Mouse (Mus musculus) embryonic facial prominence, embryonic 14.5 days (tissue): ENCODE measurements around the gene Eefsec. TPM values are rescaled to one million over a fixed set of nuclear protein-coding genes. Genes with fewer than 3 reads are reported as not detected.

Experiments used
- ATAC-seq: fragments of 200-750 bp; cut with Nextera tagmentation; 2 replicates; pipeline ENCODE4 v1.8.0; 2017; ENCODE audit warnings: low read depth, moderate number of reproducible peaks, moderate TSS enrichment
- DNase-seq: peaks from one replicate; pipeline ENCODE4 v3.0.0-alpha.2; 2015; ENCODE audit warnings: low spot score
- H3K27ac ChIP-seq: fragments of 300-500 bp; sonication (generic); replicated peaks from 2 replicates; pipeline ENCODE4 v1.5.1; 2014; ENCODE audit warnings: low read depth, mild to moderate bottlenecking, low read length, moderate library complexity
- H3K27me3 ChIP-seq: fragments of 300-500 bp; sonication (generic); replicated peaks from 2 replicates; pipeline ENCODE4 v1.6.1; 2014; ENCODE audit warnings: low read length; ENCODE audit not compliant: control insufficient read depth, insufficient read depth
- H3K36me3 ChIP-seq: fragments of 300-500 bp; sonication (generic); 2 replicates; pipeline ENCODE4 v1.6.1; 2014; ENCODE audit warnings: low read length, mixed read lengths; ENCODE audit not compliant: control insufficient read depth, insufficient read depth
- H3K4me1 ChIP-seq: fragments of 300-500 bp; sonication (generic); 2 replicates; pipeline ENCODE4 v1.6.1; 2014; ENCODE audit warnings: antibody characterized with exemption, low read length; ENCODE audit not compliant: control insufficient read depth, insufficient read depth
- H3K4me2 ChIP-seq: fragments of 300-500 bp; sonication (generic); 2 replicates; pipeline ENCODE4 v1.6.1; 2014; ENCODE audit warnings: low read depth, mild to moderate bottlenecking, low read length, moderate library complexity, mixed read lengths
- H3K4me3 ChIP-seq: fragments of 300-500 bp; sonication (generic); 2 replicates; pipeline ENCODE4 v1.5.1; 2014; ENCODE audit warnings: low read depth, mild to moderate bottlenecking, low read length
- H3K9ac ChIP-seq: fragments of 300-500 bp; sonication (generic); 2 replicates; pipeline ENCODE4 v1.6.1; 2014; ENCODE audit warnings: low read depth, mild to moderate bottlenecking, low read length, moderate library complexity, mixed read lengths
- H3K9me3 ChIP-seq: fragments of 300-500 bp; sonication (generic); 2 replicates; pipeline ENCODE4 v1.6.1; 2016; ENCODE audit warnings: low read length; ENCODE audit not compliant: control insufficient read depth
- WGBS: fragments of 180-500 bp; shearing (Covaris S2); extraction: QIAGEN DNeasy Blood & Tissue Kit; methylation state at CpG from one replicate; pipeline ENCODE4 v1.1.7; 2014; 5-methylcytosine and 5-hydroxymethylcytosine counted together
- polyA plus RNA-seq: library from polyadenylated mRNA; unstranded; fragments of >200 nt; fragmentation: Nextera tagmentation; extraction: Ambion mirVana; gene quantifications from 2 replicates; pipeline ENCODE4 v1.2.1, GENCODE M21; 2014

Gene Eefsec
- polyA plus RNA-seq, 1 experiment from 2014 or later: 30.2 TPM

DNA sequence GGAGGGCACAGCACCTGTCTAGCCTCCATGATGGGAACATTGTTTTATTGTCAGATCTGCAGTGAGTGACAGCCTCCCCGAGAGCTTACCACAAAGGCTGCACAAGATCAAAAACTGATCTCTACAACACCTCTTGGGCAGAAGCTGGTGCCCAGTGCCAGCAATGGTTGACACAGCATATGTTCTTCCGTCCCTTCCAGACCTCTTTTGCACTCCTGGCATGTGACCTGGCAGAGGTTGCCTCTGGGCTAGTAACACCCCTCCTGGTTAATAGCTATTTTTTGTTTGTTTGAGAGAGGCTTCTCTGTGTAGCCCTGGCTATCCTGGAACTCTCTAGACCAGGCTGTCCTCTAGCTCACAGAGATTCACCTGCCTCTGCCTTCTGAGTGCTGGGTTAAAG is 168.2 kb downstream of the Eefsec start:
- no peaks in the 10 kb centered on the region for H3K4me1 ChIP-seq
- no peaks in the 10 kb centered on the region for H3K9me3 ChIP-seq
- WGBS: 82% methylated on average over 2 of the region's 2 CpGs
- ATAC-seq (no peak), DNase-seq (no peak)
- no peak overlapping the region for H3K4me3 ChIP-seq
- no peak overlapping the region for H3K9ac ChIP-seq
- H3K27me3 ChIP-seq: no peaks in the 10 kb centered on the region
- H3K36me3 ChIP-seq: no peaks in the 10 kb centered on the region
- no peak overlapping the region for H3K4me2 ChIP-seq
- H3K27ac ChIP-seq: no peak overlapping the region

DNA sequence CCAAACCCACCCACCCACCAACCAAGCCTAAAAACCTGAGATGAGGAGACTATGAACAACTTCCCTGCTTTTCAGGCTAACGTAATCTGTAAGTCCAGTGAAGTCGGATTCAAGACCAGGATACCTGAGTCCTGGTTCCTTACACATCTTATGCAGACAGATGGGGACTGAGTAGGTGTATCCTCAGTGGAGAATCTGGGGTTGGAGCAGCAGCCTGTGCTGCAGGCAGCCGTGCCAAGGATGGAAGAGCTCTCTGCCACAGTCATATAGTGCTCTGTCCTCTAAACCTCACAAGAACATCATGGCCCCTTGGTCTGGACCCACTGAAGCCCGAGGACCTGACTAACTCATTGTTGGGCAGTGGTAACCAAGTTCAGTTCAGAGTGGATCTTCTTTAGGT is 169.1 kb downstream of the Eefsec start:
- Histone ChIP-seq H3K9ac (no peak overlapping the region), H3K36me3 (no peaks in the 10 kb centered on the region), H3K9me3 (no peaks in the 10 kb centered on the region), H3K4me3 (no peak overlapping the region), H3K27me3 (no peaks in the 10 kb centered on the region), H3K27ac (no peak overlapping the region), H3K4me2 (no peak overlapping the region), H3K4me1 (no peaks in the 10 kb centered on the region)
- DNase-seq: no peak
- ATAC-seq: no peak
- 86% methylated on average over 4 of the region's 4 CpGs for WGBS

DNA sequence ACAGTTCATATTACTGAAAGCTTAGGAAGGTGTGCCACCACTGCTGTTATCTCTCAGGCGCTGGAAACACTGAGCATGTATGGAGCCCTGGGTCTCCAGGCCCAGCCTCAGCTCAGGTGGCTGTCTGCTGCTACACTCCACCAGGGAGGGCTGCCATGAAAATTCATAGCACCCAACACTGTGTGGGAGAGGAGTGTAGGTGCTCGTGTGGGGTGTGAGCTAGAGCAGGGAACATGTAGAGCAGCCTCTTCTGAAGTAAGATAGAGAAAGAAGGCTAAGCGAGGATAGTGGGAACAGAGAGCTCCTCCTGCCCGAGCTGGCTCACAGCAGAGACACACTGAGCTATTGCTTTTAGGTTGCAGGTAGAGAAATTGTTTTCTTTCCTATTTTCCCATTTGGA is 170.1 kb downstream of the Eefsec start:
- DNase-seq: no peak
- no peak for ATAC-seq
- no peak overlapping the region for H3K27ac ChIP-seq

DNA sequence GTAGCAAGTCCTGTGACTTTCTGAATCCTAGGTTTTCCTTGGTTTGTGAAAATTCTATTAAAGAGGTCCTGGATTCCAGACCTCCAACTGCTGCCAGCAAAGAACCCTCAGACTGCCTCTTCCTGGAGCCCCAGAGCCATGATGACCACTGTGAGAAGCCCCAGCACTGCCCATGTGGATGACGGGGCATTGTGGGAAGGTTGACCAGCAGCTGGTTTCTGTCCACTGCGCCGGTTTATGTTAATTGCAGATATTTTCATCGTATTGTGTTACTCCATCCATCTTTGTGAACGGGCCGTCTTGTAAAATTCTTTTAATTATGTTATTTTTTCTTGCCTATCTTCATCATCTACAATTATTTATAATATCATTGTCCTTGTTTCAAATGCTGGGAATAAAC is 171.7 kb downstream of the Eefsec start:
- Histone ChIP-seq H3K4me3 (no peak overlapping the region), H3K4me2 (no peak overlapping the region), H3K9me3 (no peaks in the 10 kb centered on the region), H3K9ac (no peak overlapping the region), H3K36me3 (no peaks in the 10 kb centered on the region), H3K4me1 (no peaks in the 10 kb centered on the region), H3K27me3 (no peaks in the 10 kb centered on the region), H3K27ac (no peak overlapping the region)
- WGBS: 80% methylated on average over 6 of the region's 6 CpGs
- DNase-seq (no peak), ATAC-seq (no peak)

More for the DNA sequence above, 170.1 kb downstream of the Eefsec start:
- no peak overlapping the region for H3K4me2 ChIP-seq
- no peaks in the 10 kb centered on the region for H3K4me1 ChIP-seq
- H3K27me3 ChIP-seq: no peaks in the 10 kb centered on the region
- no peaks in the 10 kb centered on the region for H3K36me3 ChIP-seq
- H3K4me3 ChIP-seq: no peak overlapping the region
- H3K9me3 ChIP-seq: no peaks in the 10 kb centered on the region
- H3K9ac ChIP-seq: no peak overlapping the region
- 88% methylated on average over 4 of the region's 4 CpGs for WGBS

DNA sequence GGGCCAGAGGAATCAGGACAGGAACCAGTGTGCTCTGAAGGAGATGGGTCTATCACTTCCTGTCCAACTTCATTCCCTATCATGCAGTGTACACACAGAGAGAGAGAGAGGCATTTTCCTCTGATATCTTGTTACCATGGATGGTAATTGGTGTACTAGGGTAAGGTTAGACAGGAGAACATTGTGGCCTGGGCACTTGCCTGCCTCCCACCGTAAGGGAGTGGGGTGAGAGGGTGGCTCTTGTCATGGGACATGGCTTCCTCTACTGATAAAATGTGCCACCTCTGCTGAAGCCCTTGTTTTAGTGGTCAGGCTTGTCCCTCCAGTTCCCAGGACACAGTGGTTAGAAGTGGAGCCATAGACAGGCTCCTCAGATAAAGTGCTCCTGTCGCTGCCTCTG is 178.4 kb downstream of the Eefsec start:
- no peak overlapping the region for H3K4me3 ChIP-seq
- no peak overlapping the region for H3K4me2 ChIP-seq
- H3K27ac ChIP-seq: no peak overlapping the region
- no peaks in the 10 kb centered on the region for H3K27me3 ChIP-seq
- H3K4me1 ChIP-seq: no peaks in the 10 kb centered on the region
- H3K36me3 ChIP-seq: no peaks in the 10 kb centered on the region
- no peaks in the 10 kb centered on the region for H3K9me3 ChIP-seq
- DNase-seq (no peak), ATAC-seq (no peak)
- 84% methylated on average over 2 of the region's 2 CpGs for WGBS
- H3K9ac ChIP-seq: no peak overlapping the region

DNA sequence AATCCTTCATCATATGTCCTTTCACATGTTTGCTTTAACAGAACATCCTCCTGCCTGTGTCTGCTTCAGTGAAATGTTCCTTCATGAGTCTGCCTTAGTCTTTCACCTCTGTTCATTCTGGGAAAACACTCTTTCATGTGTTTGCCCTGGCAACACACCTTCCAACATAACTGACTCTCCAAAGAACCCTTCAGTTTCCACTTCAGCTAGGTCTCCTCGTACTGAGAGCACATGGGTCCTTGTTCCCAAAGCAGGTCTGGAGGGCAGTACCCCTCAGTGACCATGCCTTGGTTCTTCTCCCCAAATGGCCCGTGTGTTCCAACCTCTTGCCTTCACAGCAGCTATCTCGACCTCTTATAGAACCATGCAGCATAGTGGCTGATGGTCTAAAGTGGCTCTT is 179.3 kb downstream of the Eefsec start:
- no peak for DNase-seq
- ATAC-seq: no peak
- WGBS: 90% methylated on average over 3 of the region's 3 CpGs
- Histone ChIP-seq H3K36me3 (no peaks in the 10 kb centered on the region), H3K27me3 (no peaks in the 10 kb centered on the region), H3K27ac (no peak overlapping the region), H3K4me3 (no peak overlapping the region), H3K4me1 (no peaks in the 10 kb centered on the region), H3K4me2 (no peak overlapping the region), H3K9ac (no peak overlapping the region), H3K9me3 (no peaks in the 10 kb centered on the region)

DNA sequence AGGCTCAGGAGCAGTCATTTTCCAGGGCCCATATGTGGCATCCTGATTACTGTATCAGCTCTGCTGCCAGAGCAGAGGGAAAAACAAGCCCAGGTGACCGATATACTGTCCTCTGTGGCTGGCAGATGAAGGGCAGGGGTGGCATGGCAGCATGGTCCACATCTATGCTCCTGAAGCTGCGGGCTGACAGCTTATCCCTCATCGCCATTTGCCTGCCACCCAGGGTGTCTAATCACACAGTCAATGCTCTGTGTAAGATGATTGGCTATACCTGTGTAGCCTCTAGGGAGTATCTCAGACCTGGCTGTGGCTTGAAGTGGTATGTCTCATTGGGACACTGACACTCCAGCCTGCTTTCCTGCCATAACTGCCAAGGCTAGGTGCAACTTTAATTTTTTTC is 180.3 kb downstream of the Eefsec start:
- no peak overlapping the region for H3K27ac ChIP-seq
- no peak for DNase-seq
- H3K36me3 ChIP-seq: no peaks in the 10 kb centered on the region
- H3K4me1 ChIP-seq: no peaks in the 10 kb centered on the region
- no peaks in the 10 kb centered on the region for H3K27me3 ChIP-seq
- no peak overlapping the region for H3K4me2 ChIP-seq
- H3K9me3 ChIP-seq: no peaks in the 10 kb centered on the region
- no peak overlapping the region for H3K9ac ChIP-seq
- H3K4me3 ChIP-seq: no peak overlapping the region
- ATAC-seq: no peak
- 88% methylated on average over 3 of the region's 3 CpGs for WGBS

DNA sequence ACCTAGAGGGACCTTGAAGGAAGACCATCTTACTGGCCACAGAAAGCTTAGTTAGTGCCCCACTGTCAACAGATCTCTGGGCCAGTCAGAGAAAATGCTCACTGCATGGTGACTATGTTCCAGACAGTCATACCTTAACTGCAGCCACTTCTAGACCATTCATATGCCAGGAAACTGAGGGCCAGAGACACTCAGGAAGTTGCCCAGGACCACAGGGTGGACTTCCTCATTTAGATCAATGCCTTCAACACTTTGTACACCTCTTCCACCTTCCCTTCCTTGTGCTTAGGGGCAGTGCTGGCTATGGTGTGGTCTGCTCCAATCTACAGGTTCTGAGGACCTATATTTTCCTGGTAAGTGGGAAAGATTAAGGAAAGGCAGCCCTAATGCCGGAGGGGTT is 181.0 kb downstream of the Eefsec start:
- no peak for DNase-seq
- H3K4me3 ChIP-seq: no peak overlapping the region
- H3K9me3 ChIP-seq: no peaks in the 10 kb centered on the region
- no peak overlapping the region for H3K4me2 ChIP-seq
- no peak overlapping the region for H3K9ac ChIP-seq
- WGBS: 83% methylated on average over 1 of the region's 1 CpGs
- no peaks in the 10 kb centered on the region for H3K27me3 ChIP-seq
- no peak for ATAC-seq
- H3K27ac ChIP-seq: no peak overlapping the region
- H3K4me1 ChIP-seq: no peaks in the 10 kb centered on the region
- no peaks in the 10 kb centered on the region for H3K36me3 ChIP-seq

DNA sequence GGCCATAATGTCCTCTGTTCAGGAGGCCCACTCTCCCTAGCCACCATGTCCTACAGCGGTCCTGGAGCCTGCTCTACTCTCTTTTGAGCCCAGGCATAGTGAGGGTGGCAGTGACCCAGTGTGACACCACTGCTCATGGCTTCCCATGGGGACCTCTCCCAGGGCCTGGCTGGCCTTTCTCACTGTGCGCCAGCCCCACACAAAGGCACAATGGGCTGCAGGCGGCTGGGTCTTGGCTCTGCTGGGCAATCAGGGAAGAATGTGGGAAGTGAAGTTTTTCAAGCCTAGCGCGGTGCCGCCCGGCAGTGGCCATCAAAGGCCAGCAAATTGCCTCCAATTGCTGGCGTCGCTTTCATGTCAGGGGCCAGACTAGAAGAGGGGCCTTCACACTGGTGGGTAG is 184.2 kb downstream of the Eefsec start:
- 43% methylated on average over 8 of the region's 9 CpGs for WGBS
- no peak for ATAC-seq

More for the DNA sequence above, 184.2 kb downstream of the Eefsec start:
- no peak overlapping the region for H3K27ac ChIP-seq
- DNase-seq: no peak
- H3K4me2 ChIP-seq: no peak overlapping the region
- H3K9me3 ChIP-seq: no peaks in the 10 kb centered on the region
- H3K9ac ChIP-seq: no peak overlapping the region
- H3K4me3 ChIP-seq: no peak overlapping the region
- no peaks in the 10 kb centered on the region for H3K4me1 ChIP-seq
- 0 out of 2 replicates have a peak, but pooled peaks cover 6% of the 10 kb centered on the region for H3K36me3 ChIP-seq
- no peaks in the 10 kb centered on the region for H3K27me3 ChIP-seq
